Mouse (Mus musculus) 416B (cell line): ENCODE data around the gene Ppp1r13b.

Source experiments
- DNase-seq: peaks from one replicate; pipeline ENCODE4 v3.0.0; 2011; ENCODE audit warnings: low read depth

Ppp1r13b gene

DNA sequence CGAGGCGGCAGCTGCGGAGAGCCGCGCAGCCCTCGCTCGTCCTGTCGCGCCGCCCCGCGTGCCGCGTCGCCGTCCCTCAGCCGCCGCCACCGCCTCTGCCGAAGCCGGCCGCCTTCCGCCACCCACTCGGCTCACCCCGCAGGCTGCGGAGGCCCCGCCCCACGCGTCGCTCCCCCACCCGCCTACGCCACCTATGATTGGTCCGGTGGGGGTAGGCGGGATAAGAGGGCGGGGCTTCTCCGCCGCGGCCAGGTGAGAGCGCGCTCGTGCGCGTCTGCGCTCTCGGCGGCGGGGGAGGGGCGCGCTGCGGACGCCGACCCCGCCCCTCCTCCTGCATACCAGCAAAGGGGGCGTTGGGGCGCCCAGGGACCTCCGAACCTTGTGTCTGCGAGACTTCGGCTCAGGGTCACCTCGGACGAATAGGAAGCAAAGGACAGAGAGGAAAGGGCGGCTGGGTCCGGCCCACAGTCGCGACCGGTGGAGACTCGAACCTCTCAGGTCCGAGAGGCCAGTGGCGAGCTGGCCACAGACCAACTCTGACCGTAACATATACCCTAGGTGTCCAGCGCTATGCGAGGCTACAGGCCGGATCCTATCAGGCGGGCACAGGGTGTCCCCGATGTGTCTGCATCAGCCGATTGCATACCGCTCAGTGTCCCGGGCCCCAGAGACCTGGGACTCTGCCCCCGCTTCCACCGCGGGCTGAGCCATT, at the start of gene Ppp1r13b:
Gene Ppp1r13b, minus strand, starts transcription at position 141 of the 712 bp plus-strand sequence.
- peak; percentile 88 for DNase-seq

DNA sequence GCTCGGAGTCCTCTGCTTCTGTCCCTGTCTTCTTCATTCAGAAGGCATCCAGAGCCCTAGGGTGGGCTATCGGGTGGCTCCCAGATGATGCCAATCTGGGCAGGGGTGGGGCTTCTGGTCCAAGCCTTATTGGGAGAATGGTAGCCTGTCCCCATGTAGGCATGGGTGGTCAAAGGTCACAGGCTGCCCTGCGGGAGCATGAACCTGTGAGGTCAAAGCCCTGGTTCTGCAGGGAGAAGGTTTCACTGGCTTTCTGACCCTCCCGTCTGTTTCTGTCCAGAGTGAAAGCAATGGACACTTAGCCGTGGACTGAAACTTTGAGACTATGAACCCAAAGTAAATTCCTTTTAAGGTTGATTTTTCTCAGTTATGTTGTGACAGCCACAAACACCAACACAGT, 48.3 kb upstream of the Ppp1r13b start:
- DNase-seq, result no peak

DNA sequence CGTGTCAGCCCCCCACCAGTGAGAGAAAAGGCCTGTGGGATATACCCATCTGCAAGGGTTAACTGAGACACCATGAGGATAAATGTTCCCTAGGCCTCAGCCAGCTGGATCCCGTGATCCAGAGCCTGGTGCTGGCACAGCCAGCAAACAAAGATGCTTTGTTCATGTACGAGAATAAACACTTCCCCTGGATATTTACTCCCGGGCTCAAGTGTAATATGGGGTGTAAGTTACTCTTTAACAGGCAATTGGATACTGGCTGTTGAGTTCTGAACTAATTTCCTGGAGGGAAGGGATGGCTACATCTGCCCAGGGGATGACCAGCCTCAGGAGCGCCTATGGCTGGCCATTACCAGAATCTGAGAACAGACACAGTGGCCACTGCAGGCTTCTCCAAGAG, 43.8 kb upstream of the Ppp1r13b start:
- no peak for DNase-seq

DNA sequence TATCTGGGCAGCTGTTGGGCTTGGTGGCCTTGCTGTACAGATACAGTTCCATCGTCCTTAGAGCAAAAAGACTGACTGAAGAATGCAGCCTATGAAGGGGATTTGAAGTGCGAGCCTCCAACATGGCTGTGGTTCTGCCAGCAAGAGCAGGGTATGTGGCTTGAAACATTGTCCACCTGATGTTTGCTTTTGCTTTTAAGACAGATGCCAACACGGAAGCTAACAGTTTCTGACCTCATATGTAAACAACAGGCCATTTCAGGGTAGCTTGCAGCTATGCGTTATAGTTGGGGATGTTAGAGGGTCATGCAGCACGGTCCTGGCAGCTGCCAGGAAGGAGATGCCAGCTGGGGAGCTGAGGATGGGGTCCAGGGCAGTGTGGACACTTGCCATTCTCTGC, 42.6 kb upstream of the Ppp1r13b start:
- DNase-seq, result no peak

DNA sequence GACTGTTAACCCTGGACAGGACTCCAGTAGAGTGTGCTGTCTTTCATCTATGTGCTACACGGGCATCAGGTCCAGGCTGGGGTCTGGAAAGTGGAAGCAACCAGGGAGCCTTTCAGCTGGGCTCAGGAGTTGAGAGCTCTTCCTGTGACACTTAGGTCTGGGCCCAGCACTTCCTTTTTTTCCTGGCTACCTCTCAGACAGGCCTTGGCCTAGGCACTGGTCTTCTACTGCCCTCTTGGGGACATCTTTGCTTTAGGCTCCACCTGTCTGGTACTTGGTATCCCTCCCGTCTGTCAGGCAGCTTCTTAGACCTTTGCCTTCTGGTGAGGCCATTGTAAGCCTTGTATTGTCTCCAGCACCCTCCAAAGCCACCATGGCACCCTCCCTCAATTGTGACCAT, 38.8 kb upstream of the Ppp1r13b start:
- DNase-seq, result peak; percentile 96

DNA sequence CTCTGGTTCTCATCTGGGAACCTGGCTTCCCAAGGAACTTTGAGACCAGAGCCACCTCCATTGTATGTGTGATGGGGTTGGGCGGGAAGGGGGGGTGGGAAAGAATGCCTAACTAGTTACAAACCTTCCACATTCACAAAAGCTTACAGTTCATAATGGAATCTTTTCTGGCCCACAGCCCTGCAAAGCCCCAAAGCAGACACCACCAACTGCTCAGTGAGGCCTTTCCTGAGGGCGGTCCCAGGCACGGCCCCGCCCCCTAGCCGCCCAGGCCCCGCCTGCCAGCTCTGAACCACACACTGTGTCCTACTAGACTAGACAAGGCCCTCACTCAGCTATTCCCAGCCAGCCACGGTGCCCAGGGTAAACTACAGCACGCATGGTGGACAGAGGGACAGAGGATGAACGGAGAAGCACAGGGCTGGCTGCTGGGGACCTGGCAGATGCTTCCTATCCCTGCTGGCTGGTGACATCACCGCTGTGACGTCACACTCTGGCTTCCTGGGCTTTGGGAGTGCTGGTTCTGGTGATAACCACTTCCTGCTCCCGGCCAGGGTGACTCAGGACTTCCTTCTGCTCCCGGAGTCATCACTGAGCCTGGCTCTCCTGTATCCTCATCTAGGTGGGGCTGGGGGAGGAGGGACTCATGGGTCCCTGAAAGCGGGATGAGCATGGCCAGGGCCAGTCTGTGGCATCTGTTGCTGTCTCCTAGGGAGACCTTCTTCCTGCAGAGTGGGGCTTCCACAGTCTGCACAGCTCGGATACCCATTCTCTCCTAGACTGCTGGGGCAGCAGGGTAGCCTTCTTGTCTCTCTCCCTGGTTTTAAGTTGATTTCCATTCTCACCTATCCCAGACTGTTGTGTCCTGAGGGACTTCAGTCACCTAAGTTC, 38.1 kb upstream of the Ppp1r13b start:
- peak; percentile 88 for DNase-seq

DNA sequence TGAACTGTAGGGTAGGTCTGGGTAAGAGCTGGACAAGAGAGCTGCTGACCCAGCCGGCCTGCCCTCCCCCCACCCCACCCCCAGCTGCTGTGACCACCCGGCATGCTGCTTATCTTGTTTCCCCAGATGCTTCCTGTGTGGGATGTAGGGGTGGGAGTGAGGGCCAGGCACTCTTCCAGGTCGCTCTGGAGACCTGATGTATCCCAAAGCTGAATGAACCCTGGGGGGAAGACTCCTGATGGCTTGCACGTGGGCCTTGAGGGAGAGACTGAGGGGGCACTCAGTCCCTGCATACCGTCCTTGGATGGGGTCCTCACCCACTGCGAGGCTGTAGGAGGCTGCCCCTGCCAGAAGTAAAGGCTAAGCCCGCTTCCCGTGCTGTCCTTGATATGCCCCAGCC, 37.2 kb upstream of the Ppp1r13b start:
- peak; percentile 96 for DNase-seq

DNA sequence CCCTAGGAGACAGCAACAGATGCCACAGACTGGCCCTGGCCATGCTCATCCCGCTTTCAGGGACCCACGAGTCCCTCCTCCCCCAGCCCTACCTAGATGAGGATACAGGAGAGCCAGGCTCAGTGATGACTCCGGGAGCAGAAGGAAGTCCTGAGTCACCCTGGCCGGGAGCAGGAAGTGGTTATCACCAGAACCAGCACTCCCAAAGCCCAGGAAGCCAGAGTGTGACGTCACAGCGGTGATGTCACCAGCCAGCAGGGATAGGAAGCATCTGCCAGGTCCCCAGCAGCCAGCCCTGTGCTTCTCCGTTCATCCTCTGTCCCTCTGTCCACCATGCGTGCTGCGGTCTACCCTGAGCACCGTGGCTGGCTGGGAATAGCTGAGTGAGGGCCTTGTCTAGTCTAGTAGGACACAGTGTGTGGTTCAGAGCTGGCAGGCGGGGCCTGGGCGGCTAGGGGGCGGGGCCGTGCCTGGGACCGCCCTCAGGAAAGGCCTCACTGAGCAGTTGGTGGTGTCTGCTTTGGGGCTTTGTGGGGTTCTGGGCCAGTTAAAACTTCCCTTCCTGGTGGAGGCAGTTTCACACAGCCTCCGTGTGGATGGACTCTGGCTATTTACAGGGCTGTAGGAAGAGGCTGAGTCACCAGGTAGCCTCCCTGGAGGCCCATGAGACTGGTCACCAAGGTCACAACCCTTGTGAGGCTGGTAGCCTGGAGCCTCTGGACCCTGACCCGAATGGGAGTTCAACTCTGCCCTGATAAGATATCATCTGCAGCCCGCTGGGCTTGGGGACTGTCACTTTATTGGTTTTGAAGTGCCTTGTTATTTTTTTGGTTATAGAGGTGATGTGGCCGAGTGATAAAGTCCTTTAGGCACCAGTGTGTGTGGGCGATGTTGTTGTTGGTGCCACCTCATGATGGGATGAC, 36.4 kb upstream of the Ppp1r13b start:
- DNase-seq, result peak; percentile 94

DNA sequence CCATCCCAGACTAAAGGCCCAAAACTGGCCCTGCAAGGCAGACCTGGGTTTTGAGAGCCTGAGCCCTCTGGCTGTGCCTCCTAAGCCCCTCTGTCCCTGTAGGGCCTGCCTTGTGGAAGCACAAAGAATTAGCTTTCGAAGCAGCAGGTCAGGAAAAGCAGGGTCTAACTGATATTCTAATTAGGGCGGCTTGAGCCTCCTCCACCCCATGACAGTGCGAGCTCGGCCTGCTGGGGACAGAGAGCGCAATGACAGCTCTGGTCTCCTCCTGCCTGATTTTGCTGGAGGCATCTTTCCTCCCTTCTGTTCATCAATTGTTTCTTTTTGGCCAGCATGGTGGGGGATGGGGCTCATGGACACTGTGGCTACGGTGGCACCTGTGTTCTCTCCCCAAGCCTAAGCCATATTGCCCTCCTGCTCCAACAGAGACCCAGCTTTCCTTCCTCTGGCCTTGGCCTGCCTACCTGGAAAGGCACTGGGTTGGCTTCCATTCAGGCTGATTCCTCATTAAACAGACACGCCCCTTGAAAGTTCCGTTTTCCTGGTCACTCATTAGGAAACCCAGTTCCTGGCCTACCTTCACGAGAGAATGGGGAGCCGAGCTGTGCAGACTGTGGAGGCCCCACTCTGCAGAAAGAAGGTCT, 35.6 kb upstream of the Ppp1r13b start:
- DNase-seq, result peak; percentile 65

DNA sequence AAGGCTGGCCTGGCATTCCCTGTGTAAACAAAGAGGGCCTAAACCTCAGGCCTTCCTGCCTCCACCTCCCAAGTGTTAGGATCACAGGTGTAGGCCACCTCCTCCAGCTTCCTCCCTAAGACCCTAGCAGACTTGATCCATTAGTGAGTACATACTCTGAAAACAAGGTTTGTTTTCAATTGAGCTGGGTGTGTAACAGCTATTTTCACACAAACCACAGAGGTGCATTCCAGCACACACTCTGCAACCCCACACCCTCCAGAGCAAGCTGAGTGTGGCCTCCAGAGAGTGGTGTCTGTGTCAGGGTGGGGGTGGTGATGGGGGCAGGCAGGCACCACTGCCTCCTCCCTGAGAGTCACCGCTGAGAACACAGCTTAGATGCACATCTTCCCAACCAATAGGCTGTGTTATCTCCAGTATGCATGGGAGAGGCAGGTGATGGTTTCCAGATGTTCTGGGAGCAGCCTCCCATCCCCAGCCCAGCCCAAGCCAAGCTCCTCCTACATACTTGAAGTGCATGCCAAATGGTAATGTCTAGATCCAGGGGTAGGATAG, 30.8 kb upstream of the Ppp1r13b start:
- DNase-seq, result no peak

DNA sequence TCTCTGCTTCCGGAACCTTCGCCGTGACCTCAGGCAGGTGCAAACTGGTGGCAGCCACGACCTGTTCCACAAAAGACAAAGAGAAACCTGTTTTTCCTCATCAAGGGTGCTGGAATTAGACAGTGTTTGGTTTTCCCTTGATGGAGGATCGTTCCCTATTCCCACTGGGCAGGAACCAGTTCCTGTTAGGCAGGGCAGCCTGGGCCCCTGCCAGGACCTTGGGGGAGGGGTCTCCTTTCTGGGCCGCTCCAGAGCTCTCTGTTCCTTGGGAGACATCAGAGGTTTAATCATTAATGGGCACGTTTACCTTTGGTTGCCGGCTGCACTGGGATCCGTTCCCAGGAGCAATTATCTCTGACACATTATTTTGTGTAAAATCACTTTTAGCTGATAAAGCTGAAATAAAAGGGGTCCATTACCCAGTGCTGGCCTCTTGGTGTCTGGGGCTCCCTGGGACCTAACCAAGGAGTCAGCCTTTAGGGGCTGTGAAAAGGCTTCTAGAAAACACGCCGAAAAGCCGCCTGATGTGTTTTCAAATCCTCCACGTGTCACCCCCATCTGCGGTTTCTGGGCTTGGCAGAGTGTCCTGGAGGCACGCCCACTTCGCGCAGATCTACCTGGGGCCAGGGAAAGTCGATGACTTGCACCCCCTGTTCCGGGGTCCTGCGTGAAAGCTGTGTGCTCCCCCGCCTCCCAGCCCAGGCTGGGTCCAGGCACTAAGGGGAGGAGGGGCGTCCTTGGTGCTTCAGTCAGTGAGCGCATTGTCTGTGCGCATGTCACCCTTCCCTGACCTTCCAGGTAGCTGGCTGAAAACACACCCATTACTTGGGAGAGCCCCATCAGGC, 29.0 kb upstream of the Ppp1r13b start:
- DNase-seq, result no peak

DNA sequence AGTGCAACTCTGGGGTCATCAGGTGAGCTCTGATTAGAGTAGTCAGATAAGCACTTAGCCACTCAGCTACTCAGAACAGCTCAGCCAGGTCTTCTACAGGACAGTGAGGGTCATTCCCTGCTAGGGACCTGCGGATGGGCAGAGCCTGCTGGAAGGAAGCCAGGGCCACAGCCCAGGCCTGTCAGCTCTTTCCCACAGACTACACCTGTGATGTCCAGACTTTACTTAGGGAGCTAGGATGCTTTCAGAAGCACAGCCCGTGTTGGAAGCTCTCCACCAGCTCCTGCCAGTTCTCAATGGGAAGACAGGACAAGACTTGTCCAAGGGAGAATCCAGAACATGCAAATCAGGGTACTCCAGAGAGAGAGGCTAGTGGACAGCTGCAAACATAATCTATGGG, 26.1 kb upstream of the Ppp1r13b start:
- peak; percentile 16 for DNase-seq

DNA sequence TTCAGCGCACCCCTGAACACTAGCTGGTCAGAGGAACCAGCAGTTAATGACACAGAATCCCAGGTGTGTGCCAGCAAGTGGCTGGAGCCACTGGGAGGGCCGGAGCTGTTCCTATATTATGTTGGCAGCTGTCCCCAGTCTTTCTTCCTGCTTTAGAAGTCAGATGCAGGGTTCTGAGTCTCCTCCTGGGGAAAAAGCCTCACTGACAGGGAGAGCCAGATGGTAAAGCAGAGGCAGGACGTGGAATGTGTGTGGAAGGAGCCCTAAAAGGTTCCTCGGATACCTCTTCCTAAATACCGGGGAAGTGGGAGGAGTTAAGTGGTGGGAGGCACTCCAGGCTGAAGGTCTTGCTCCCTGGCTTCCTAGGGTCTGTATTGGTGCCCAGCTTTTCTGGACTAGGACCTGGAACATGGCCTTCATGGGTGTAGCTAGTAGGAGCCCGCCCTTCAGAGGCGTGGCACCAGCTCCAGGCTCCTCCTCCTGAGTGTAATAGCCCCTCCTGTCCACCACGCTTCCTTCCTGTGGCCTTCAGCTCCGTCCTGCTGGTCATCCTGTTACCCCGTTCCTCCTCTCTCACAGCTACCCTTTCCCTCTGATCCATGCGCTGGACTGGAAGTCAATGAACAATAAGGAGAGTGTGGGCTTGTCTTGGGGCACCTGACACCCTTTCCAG, 25.3 kb upstream of the Ppp1r13b start:
- peak; percentile 92 for DNase-seq

DNA sequence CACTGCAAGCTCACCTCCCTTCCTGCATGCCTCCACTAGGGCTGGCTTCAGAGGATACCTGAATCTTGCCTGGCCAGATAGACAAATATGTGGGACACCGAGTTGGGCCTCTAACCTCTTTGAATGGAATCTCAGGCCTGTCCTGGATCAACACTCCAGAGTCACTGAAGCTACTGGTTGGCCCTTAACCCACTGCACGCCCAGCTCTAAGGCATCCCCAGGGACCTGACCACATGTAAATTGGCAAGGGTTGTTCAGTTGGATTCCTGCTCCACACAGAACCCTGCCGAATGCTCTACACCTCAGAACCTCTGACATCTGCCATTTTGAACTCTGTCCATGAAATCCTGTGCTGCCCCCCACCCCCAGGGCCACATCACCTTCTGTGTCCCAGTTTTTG, 24.6 kb upstream of the Ppp1r13b start:
- DNase-seq, result no peak

DNA sequence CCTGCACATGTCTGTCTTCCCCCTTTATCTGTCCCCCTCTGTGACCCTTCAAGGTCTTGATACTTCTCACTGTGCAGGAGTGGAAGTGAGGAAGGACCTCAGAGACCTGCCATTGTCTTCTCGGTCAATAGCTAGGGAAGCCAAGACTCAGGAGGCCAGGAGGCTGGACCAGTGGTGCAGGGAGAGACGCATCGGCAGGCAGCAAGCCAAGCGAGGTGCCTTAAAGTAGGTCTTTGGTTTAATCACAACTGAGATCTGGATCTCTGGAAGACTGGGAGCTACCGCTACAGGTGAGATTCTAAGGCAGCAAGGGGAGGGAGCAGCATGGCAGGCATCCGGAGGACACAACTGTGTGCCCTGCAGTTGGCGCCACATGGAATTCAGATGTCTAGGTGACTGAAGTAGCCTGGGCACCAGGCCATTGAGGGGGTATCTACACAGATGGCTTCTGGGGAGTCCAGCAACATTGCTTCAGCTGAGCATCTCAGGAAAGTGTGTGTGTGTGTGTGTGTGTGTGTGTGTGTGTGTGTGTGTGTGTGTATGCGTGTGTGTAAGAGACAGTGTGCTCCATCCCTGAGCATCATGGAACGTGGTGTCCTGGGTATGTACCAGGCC, 23.6 kb upstream of the Ppp1r13b start:
- DNase-seq, result no peak

DNA sequence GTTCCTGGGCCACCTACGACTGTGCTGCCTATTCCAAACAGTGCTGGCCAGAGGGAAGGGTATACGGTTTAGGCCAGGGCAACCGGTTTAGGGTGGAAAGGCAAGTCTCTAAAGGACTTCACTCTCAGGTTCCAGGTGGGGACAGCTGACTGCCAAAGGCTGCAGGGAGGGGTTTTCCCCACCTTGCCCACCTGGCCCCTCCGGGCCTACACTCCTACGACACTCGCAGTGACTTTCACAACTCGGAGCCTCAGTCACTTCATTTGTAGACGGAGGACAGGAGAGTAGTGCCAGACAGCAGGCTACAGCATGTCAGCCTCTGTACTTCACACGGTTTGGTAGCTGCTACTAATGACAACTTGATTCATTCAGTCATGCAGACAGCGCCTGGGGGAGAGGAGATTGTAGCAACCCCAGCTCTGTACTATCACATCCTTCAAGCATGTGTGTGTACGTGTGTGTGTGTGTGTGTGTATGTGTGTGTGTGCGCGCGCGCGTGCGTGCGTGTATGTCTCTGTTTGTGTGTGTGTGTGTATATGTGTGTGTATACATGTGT, 20.6 kb upstream of the Ppp1r13b start:
- DNase-seq, result no peak

DNA sequence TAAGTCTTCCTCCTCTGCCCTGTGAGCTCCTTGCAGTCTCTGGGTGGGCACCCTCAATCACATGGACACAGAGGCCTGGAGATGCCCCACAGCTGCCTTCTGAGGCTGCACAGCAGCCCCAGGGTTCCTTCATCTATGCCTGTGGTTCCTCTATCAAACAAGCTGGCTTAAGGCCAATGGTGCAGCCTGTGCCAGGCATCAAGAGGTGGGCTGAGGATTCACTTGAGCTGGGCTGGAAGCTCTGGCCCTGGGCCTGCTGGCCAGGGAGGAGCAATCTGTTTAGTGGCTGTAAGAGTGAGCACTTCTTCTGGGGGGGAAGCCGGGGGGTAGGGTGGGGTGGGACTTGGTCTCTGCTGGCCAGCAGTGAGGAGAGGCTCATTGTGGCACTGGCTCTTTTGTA, 19.4 kb upstream of the Ppp1r13b start:
- peak; percentile 30 for DNase-seq

DNA sequence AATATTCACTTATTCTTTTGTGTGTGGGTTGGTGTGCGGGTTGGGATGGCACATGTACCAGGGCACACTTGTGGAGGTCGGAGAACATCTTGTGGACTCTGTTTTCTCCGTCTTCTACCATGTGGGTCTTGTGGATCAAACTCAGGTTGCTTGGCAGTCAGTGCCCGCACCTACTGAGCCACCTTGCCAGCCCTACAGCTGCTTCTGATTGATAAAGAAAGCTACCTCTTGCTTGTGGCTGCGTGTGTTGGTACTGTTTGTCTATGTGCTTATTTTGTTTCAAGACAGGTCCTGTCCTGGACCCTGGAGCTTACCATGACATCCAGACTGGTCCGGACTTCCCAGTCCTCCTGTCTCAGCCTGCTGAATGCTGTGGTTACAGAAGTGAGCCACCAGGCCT, 15.2 kb upstream of the Ppp1r13b start:
- DNase-seq, result no peak

DNA sequence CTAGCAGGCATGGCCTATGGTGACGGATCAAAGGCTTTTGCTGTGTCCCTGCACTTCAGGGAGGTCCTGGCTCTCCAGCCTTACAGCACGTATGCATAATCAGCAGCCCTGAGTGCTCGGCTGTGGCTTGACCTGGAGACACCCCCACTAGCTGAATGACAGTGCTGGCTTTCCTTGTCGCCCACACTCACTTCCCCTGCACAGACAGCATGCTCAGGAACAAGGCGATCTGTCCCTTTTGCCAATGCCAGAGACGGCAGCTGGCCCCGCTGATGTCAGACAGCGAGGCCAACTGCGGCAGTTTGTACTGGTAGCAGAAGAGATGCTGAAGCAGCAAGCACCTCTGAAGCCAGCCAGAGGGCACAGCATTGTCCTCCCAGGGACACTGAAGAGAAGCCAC, 12.1 kb upstream of the Ppp1r13b start:
- peak; percentile 71 for DNase-seq
